Mouse (Mus musculus) inflammation-experienced regulatory T-cells, adult 6 months (primary cell): Measurements from ENCODE around the gene Slc17a8. TPM values are rescaled to one million over a fixed set of nuclear protein-coding genes. Genes with fewer than 3 reads are reported as not detected.

Experiments used
- polyA plus RNA-seq, 3 experiments: library from polyadenylated mRNA; unstranded; fragments of 100-300 nt; shearing (Covaris generic); gene quantifications; one replicate each; pipeline ENCODE4 v1.2.1; 2017

The Slc17a8 gene
- polyA plus RNA-seq, 3 experiments from 2014 or later: 0.19 TPM; not detected in 2

Other genes with a start within 250 kb of the Slc17a8 start
- 1 to 10 TPM in 1 of 3 experiments, under 1 TPM in 2; 0.60 to 9.7 (median 0.61) TPM for gene Gas2l3, start 177.3 kb downstream of the Slc17a8 start, polyA plus RNA-seq
- not detected for gene Nr1h4, start 87.7 kb downstream of the Slc17a8 start, polyA plus RNA-seq
- gene Scyl2, start 65.0 kb upstream of the Slc17a8 start, polyA plus RNA-seq: 10 to 100 TPM in 1 of 3 experiments, 1 to 10 TPM in 2; 7.8 to 10.7 (median 9.9) TPM
- 10 to 100 TPM; 43.5 to 52.5 (median 44.7) TPM for gene Actr6, start 111.0 kb upstream of the Slc17a8 start, polyA plus RNA-seq
- 10 to 100 TPM; 22.5 to 33.8 (median 26.2) TPM for gene Uhrf1bp1l, start 123.7 kb upstream of the Slc17a8 start, polyA plus RNA-seq